Mouse (Mus musculus): Measurements from ENCODE around the gene Gm8453. TPM values are rescaled to one million over a fixed set of nuclear protein-coding genes. Genes with fewer than 3 reads are reported as not detected.
"Not testable (repeated sequence)": the region's sequence is repeated elsewhere in the genome, so short reads cannot be mapped to it uniquely, and the experiment has no call there.

Gm8453 gene
- total RNA-seq (2015) (not detected in 2 replicates), total RNA-seq (2017) (not detected in 2 replicates)

DNA sequence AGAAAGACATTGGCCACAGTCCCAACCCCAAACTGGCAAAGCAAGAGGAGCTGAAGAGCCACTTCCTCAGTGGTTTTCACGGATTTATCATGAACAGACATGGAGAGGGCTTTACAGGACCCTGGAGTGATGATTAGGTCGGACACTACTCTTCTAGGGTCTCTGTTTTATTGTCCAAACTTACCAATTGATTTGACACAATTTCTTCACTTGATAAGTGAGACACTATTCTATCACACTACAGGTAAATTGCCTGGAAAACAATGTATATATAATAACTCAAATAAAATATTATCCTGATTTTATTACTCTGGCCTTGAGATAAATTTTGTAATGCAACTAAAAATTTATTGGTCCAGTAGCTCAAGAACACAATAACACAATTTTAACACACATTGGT is at the start of gene Gm8453:
Gm8453 (minus strand) TSS at position 101 of the 400 bp plus-strand sequence.
- ATAC-seq (ENCODE audit: poor library complexity, severe bottlenecking) = not testable (repeated sequence)

- not testable (repeated sequence) for ATAC-seq (ENCODE audit: poor library complexity, severe bottlenecking)
Measured at GRCm38 (mm10) chr7:22201164-22201563, 28.1 kb downstream of the Gm8453 start, which contains the start of gene Gm8653. Gene Gm8653, minus strand, starts transcription at chr7:22201264.

GRCm38 (mm10) chr7:22189077-22189476 is 40.2 kb downstream of the Gm8453 start, which contains the start of gene Vmn1r143:
Gene Vmn1r143, plus strand, starts transcription at chr7:22189377.
- not testable (repeated sequence) for ATAC-seq (ENCODE audit: poor library complexity, severe bottlenecking)

Other genes starting within 250 kb of the Gm8453 start
- gene Vmn1r137, start 234.9 kb downstream of the Gm8453 start, total RNA-seq (2015) = not detected in 2 replicates
- gene Vmn1r137, start 234.9 kb downstream of the Gm8453 start, total RNA-seq (2017) = not detected in 2 replicates
- not detected in 2 replicates for gene Vmn1r138, start 200.6 kb downstream of the Gm8453 start, total RNA-seq (2015)
- gene Vmn1r138, start 200.6 kb downstream of the Gm8453 start, total RNA-seq (2017) = not detected in 2 replicates
- not detected in 2 replicates for gene Gm6176, start 173.2 kb downstream of the Gm8453 start, total RNA-seq (2015)
- gene Gm6176, start 173.2 kb downstream of the Gm8453 start, total RNA-seq (2017) = not detected in 2 replicates
- gene Vmn1r139, start 160.4 kb downstream of the Gm8453 start, total RNA-seq (2015) = not detected in 2 replicates
- not detected in 2 replicates for gene Vmn1r139, start 160.4 kb downstream of the Gm8453 start, total RNA-seq (2017)
- gene Gm16451, start 111.2 kb downstream of the Gm8453 start, total RNA-seq (2015) = not detected in 2 replicates
- gene Gm16451, start 111.2 kb downstream of the Gm8453 start, total RNA-seq (2017) = not detected in 2 replicates
- not detected in 2 replicates for gene Gm10666, start 94.7 kb downstream of the Gm8453 start, total RNA-seq (2015)
- not detected in 2 replicates for gene Gm10666, start 94.7 kb downstream of the Gm8453 start, total RNA-seq (2017)
- not detected in 2 replicates for gene Vmn1r142, start 65.4 kb downstream of the Gm8453 start, total RNA-seq (2015)
- gene Vmn1r142, start 65.4 kb downstream of the Gm8453 start, total RNA-seq (2017) = not detected in 2 replicates
- not detected in 2 replicates for gene Vmn1r143, start 40.1 kb downstream of the Gm8453 start, total RNA-seq (2015)
- not detected in 2 replicates for gene Vmn1r143, start 40.1 kb downstream of the Gm8453 start, total RNA-seq (2017)
- gene Gm8653, start 28.2 kb downstream of the Gm8453 start, total RNA-seq (2015) = not detected in 2 replicates
- gene Gm8653, start 28.2 kb downstream of the Gm8453 start, total RNA-seq (2017) = not detected in 2 replicates
- not detected in 2 replicates for gene Gm4187, start 100.2 kb upstream of the Gm8453 start, total RNA-seq (2015)
- gene Gm4187, start 100.2 kb upstream of the Gm8453 start, total RNA-seq (2017) = not detected in 2 replicates
- not detected in 2 replicates for gene Gm8660, start 141.6 kb upstream of the Gm8453 start, total RNA-seq (2015)
- not detected in 2 replicates for gene Gm8660, start 141.6 kb upstream of the Gm8453 start, total RNA-seq (2017)
- gene Vmn1r148, start 184.1 kb upstream of the Gm8453 start, total RNA-seq (2015) = not detected in 2 replicates
- gene Vmn1r148, start 184.1 kb upstream of the Gm8453 start, total RNA-seq (2017) = not detected in 2 replicates
- not detected in 2 replicates for gene Vmn1r149, start 208.7 kb upstream of the Gm8453 start, total RNA-seq (2015)
- gene Vmn1r149, start 208.7 kb upstream of the Gm8453 start, total RNA-seq (2017) = not detected in 2 replicates
- gene Gm10665, start 234.6 kb upstream of the Gm8453 start, total RNA-seq (2015) = not detected in 2 replicates
- gene Gm10665, start 234.6 kb upstream of the Gm8453 start, total RNA-seq (2017) = not detected in 2 replicates